Mouse (Mus musculus) forebrain, embryonic 14.5 days (tissue): Measurements from ENCODE around the gene Pdss2. TPM values are rescaled to one million over a fixed set of nuclear protein-coding genes. Genes with fewer than 3 reads are reported as not detected.
A peak's percentile ranks its signal among the peaks of the same experiment; 100 is the strongest.

Experiments used
- ATAC-seq: fragments of 200-750 bp; cut with Nextera tagmentation; 2 replicates; pipeline ENCODE4 v1.8.0; 2017; ENCODE audit warnings: mild to moderate bottlenecking, moderate library complexity
- DNase-seq: peaks from one replicate; pipeline ENCODE4 v3.0.0-alpha.2; 2015; ENCODE audit warnings: low spot score
- H3K27ac ChIP-seq: fragments of 300-500 bp; sonication (generic); 2 replicates; pipeline ENCODE4 v1.5.1; 2014; ENCODE audit warnings: low read depth, mild to moderate bottlenecking, control low read depth, low read length, moderate library complexity
- H3K27me3 ChIP-seq: fragments of 300-500 bp; sonication (generic); replicated peaks from 2 replicates; pipeline ENCODE4 v1.6.1; 2014; ENCODE audit warnings: low read length, control low read depth, mixed read lengths; ENCODE audit not compliant: control insufficient read depth, insufficient read depth
- H3K36me3 ChIP-seq: fragments of 300-500 bp; sonication (generic); 2 replicates; pipeline ENCODE4 v1.6.1; 2014; ENCODE audit warnings: low read length, control low read depth; ENCODE audit not compliant: control insufficient read depth, insufficient read depth
- H3K4me1 ChIP-seq: fragments of 300-500 bp; sonication (generic); 2 replicates; pipeline ENCODE4 v1.6.1; 2014; ENCODE audit warnings: antibody characterized with exemption, low read length, control low read depth; ENCODE audit not compliant: control insufficient read depth, insufficient read depth
- H3K4me2 ChIP-seq: fragments of 300-500 bp; sonication (generic); 2 replicates; pipeline ENCODE4 v1.6.1; 2014; ENCODE audit warnings: mild to moderate bottlenecking, control low read depth, low read length
- H3K4me3 ChIP-seq: fragments of 300-500 bp; sonication (generic); 2 replicates; pipeline ENCODE4 v1.5.1; 2014; ENCODE audit warnings: low read depth, low read length, control low read depth
- H3K9ac ChIP-seq: fragments of 300-500 bp; sonication (generic); 2 replicates; pipeline ENCODE4 v1.6.1; 2014; ENCODE audit warnings: mild to moderate bottlenecking, low read length, control low read depth, moderate library complexity
- H3K9me3 ChIP-seq: fragments of 300-500 bp; sonication (generic); replicated peaks from 2 replicates; pipeline ENCODE4 v1.6.1; 2016; ENCODE audit warnings: low read length, control low read depth, mixed read lengths; ENCODE audit not compliant: control insufficient read depth
- WGBS: fragments of 180-500 bp; shearing (Covaris S2); extraction: QIAGEN DNeasy Blood & Tissue Kit; methylation state at CpG from one replicate; pipeline ENCODE4 v1.1.7; 2014; 5-methylcytosine and 5-hydroxymethylcytosine counted together
- polyA plus RNA-seq: library from polyadenylated mRNA; unstranded; fragments of >200 nt; fragmentation: Nextera tagmentation; extraction: Ambion mirVana; gene quantifications from 2 replicates; pipeline ENCODE4 v1.2.1, GENCODE M21; 2014

The Pdss2 gene
- polyA plus RNA-seq, 1 experiment from 2014 or later: 13.3 TPM

DNA sequence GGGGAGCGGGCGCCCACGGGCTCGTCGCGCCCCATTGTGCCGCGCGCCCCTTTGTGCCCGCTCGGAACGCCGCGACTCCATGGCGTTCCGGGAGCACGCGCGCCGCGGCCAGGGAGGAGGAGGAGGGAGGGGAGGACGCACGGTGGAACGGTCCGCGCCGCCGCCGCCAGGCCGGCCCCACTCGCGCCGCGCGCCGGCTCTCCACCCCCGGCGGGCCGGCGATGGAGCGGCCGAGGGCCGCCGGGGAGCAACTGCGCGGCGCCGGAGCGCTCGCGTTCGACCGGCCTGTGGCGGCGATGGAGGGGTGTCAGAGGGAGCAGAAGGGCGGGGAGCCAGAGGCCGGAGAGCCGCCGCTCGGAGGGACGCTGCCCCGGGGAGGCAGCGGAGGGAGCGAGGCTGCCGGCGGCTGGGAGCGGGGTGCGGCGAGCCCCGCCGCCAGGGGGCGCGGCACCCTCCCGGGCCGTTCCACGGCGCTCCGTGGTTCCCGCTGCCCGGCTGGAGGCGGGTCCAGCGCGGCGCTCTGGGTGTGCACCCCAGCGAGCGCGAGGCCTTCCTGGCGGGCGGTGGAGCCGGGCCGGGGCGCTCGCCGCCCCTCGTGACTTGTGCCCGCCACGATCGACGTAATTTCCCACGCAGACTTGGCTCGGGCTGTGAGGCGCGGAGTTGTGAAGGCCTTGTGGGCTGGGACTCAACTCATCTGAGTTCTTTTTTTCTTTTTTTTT lies 258.3 kb downstream of the Pdss2 start:
- H3K27me3 ChIP-seq: no peaks in the 10 kb centered on the region
- DNase-seq (peak; percentile 82), ATAC-seq (peak; percentile 75)
- H3K4me1 ChIP-seq: peaks cover 27% of the 10 kb centered on the region
- peak overlapping the region; percentile 97 for H3K9ac ChIP-seq
- no peaks in the 10 kb centered on the region for H3K9me3 ChIP-seq
- under 1% methylated on average over 84 of the region's 103 CpGs for WGBS
- H3K36me3 ChIP-seq: no peaks in the 10 kb centered on the region
- peak overlapping the region; percentile 98 for H3K27ac ChIP-seq
- peak overlapping the region; percentile 93 for H3K4me2 ChIP-seq
- peak overlapping the region; percentile 74 for H3K4me3 ChIP-seq

DNA sequence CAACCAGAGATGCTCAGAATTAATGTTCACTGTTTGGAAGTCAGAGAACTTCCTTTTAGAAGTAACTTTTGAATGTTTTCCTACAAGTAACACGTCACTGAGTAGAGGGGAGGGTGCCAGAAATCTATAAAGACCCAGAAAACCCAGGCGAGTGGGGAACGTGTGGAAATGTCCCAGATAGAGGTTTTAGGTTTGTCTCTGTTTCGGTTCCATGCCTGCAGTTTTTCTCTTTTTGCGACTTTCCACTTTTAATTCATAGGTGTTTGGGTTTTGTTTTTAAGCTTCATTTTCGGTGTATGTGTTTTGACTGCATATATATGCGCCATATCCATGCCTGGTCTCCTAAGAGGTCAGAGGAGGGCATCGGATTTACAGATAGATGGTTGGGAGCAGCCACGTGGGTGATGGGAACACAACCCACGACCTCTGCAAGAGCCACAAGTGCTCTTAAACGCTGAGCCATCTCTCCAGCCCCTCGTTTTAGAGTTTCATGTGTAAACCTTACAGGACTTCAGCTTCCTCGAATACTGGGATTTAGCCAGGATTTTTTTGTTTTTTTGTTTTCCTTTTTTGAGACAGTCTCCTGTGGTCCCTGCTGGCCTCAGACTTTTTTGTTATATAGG lies 259.1 kb downstream of the Pdss2 start:
- Histone ChIP-seq H3K9me3 (no peaks in the 10 kb centered on the region), H3K36me3 (no peaks in the 10 kb centered on the region), H3K27me3 (no peaks in the 10 kb centered on the region), H3K9ac (peak overlapping the region; percentile 97), H3K27ac (peak overlapping the region; percentile 98; the same call in 1 of the 2 replicates), H3K4me1 (peaks cover 27% of the 10 kb centered on the region), H3K4me3 (peak overlapping the region; percentile 74), H3K4me2 (peak overlapping the region; percentile 93)
- WGBS: 2% methylated on average over 13 of the region's 13 CpGs
- no peak for DNase-seq
- no peak for ATAC-seq

DNA sequence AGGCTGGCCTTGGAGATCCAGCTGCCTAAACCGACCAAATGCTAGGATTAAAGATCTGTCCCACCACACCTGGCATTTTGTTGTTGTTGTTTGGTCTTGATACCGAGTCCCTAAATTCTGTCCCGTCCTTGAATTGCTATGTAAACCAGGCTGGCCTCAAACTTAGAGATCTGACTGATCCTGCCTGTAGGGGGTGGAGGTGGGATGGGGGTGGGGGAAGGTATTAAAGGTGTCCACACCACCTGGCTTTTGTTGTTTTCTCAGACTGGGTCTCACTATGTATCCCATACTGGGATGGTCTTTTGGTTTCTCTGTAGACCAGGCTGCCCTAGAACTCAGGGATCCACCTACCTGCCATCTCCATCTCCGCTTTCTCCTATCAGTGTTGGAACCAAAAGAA lies 259.9 kb downstream of the Pdss2 start:
- ATAC-seq: no peak
- no peaks in the 10 kb centered on the region for H3K9me3 ChIP-seq

DNA sequence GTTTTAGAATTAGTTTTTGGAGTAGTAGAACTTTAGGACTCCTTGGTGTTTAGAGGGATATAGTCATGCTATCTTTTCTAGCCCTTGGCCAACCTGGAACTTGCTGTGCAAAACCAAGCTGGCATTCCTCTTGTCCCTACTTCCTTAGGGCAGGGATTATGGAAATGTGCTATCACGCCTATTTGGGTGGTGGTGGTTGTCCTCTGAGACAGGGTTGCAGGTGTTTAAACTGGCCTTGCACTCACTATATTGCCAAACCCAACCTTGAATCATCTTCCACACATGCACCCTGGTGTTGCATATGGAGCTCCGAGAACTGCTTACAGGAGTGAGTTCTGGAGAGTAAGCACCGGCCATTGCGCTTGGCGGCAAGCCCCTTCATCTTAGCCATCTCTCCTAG lies 260.7 kb downstream of the Pdss2 start:
- Histone ChIP-seq H3K9me3 (no peaks in the 10 kb centered on the region), H3K27ac (no peak overlapping the region), H3K9ac (no peak overlapping the region), H3K36me3 (no peaks in the 10 kb centered on the region), H3K4me2 (no peak overlapping the region), H3K4me1 (peaks cover 25% of the 10 kb centered on the region), H3K27me3 (no peaks in the 10 kb centered on the region), H3K4me3 (no peak overlapping the region)
- 93% methylated on average over 5 of the region's 5 CpGs for WGBS
- DNase-seq (no peak), ATAC-seq (no peak)

More for the DNA sequence above, 259.9 kb downstream of the Pdss2 start:
- Histone ChIP-seq H3K9ac (no peak overlapping the region), H3K4me3 (no peak overlapping the region), H3K27ac (no peak overlapping the region), H3K4me2 (peak overlapping the region; percentile 93; the same call in 1 of the 2 replicates), H3K36me3 (no peaks in the 10 kb centered on the region), H3K4me1 (peaks cover 27% of the 10 kb centered on the region), H3K27me3 (no peaks in the 10 kb centered on the region)
- WGBS: 40% methylated on average over 4 of the region's 4 CpGs
- no peak for DNase-seq

DNA sequence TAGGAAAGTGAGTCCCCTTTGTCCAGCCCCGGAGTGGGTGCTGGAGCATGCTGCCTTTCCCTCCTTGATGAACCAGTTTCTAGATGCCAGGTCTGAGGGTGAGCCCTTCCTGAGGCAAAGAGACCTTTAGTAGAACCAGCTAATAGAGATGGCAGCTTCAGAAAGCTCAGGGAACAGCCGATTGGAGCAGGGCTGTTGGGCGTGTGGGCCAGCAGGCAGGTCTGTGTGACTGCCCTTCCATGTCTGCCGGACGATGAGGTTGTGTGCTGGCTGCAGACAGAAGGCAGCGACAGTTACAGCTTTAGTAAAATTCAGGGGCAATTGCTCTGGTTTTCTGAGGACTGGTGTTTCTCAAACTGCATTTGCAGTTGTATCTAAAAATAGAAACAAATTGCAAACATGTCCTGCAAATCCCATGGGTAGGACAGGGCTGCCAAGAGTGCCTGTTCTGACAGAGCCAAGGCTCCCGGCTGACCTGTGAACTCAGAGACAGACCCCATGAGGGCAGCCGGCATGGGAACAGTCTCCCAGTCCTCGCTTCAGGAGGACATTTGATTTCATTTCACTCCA lies 262.2 kb downstream of the Pdss2 start:
- Histone ChIP-seq H3K36me3 (no peaks in the 10 kb centered on the region), H3K27me3 (no peaks in the 10 kb centered on the region), H3K4me1 (peaks cover 21% of the 10 kb centered on the region), H3K27ac (no peak overlapping the region), H3K9me3 (no peaks in the 10 kb centered on the region), H3K4me3 (no peak overlapping the region), H3K9ac (no peak overlapping the region), H3K4me2 (no peak overlapping the region)
- no peak for DNase-seq
- no peak for ATAC-seq
- WGBS: 58% methylated on average over 9 of the region's 9 CpGs

DNA sequence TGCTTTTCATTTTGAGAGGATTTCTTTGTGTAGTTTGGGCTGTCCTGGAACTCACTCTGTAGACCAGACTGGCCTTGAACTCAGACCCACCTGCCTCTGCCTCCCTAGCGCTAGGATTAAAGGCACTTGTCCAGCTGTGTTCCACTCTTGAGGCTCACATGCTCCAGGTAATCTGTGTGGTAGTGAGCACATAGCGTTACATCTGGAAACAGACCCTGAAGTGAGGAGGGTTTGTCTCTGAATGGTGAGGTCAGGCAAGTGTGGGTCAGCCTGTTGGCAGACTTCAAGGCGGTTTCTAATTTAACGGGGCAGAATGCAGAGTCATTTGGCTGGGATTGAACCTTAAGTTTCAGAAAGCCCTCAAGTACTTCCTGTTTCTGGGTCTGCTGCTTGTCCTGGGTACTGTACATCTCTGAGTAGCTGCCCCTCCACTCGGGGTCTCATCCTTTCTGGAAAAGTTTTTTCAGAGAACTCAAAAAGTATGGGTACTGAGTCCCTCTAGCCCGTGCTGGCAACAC lies 264.5 kb downstream of the Pdss2 start:
- WGBS: 89% methylated on average over 6 of the region's 6 CpGs
- no peak for DNase-seq
- Histone ChIP-seq H3K4me1 (peaks cover 13% of the 10 kb centered on the region), H3K27me3 (no peaks in the 10 kb centered on the region), H3K9me3 (no peaks in the 10 kb centered on the region), H3K27ac (no peak overlapping the region), H3K9ac (no peak overlapping the region), H3K4me2 (no peak overlapping the region), H3K4me3 (no peak overlapping the region), H3K36me3 (no peaks in the 10 kb centered on the region)
- ATAC-seq: no peak

DNA sequence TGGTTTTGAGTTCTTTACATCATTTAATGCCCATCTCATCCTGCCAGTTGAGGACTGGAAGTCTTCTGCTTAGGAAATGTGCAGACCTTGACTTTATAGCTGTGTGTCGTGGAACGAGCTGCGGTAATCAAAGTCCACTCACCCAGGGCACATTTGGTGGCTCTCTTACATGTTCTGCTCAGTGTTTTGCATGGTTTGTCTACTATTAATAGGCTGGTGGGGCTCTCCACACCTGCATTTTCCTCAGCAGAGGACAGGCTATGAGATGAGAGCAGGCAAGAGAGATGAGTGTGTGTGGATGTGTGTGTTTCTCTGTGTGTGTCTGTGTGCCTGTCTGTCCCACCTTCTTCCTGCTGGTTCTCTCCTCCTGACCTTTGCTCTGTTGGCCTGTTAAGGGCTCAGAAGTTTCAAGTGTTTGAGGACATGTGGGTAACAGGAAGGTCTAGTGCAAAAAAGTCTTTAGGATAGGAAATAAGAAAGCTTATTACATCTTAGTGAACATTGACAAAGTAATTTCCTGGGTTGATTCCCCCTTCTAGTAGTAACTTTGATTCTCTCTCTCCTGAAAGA lies 266.2 kb downstream of the Pdss2 start:
- no peak overlapping the region for H3K4me2 ChIP-seq
- no peaks in the 10 kb centered on the region for H3K27me3 ChIP-seq
- H3K36me3 ChIP-seq: no peaks in the 10 kb centered on the region
- no peaks in the 10 kb centered on the region for H3K9me3 ChIP-seq
- H3K4me3 ChIP-seq: no peak overlapping the region
- H3K9ac ChIP-seq: no peak overlapping the region
- ATAC-seq (no peak), DNase-seq (no peak)
- 91% methylated on average over 3 of the region's 3 CpGs for WGBS
- peaks cover 6% of the 10 kb centered on the region; the same call in 1 of the 2 replicates for H3K4me1 ChIP-seq
- H3K27ac ChIP-seq: no peak overlapping the region

DNA sequence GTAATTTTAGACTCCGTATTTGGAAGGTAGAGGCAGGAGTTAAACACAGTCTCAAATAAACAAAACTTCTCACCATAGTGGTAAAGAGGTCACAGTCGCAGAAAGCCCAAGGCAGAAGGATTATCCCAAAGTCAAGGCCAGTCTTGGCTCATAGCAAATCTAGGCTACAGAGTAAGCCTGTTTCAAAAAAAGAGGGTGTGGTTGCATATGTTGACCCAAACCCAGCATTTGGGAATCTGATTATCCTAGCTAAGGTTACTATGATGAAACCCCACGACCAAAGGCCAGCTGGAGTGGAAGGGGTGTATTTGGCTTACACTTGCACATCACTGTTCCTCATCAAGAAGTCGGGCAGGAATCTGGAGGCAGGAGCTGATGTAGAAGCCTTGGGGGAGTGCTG lies 267.0 kb downstream of the Pdss2 start:
- Histone ChIP-seq H3K4me3 (no peak overlapping the region), H3K4me2 (no peak overlapping the region), H3K9me3 (no peaks in the 10 kb centered on the region), H3K27me3 (no peaks in the 10 kb centered on the region), H3K36me3 (no peaks in the 10 kb centered on the region), H3K9ac (no peak overlapping the region), H3K27ac (no peak overlapping the region), H3K4me1 (peaks cover 4% of the 10 kb centered on the region; the same call in 1 of the 2 replicates)
- DNase-seq (no peak), ATAC-seq (no peak)
- 90% methylated on average over 4 of the region's 4 CpGs for WGBS
